Mouse (Mus musculus) kidney, embryonic 14.5 days (tissue): ENCODE results near the gene Mettl17. TPM values are rescaled to one million over a fixed set of nuclear protein-coding genes. Genes with fewer than 3 reads are reported as not detected.

Experiments used
- ATAC-seq: fragments of 200-750 bp; cut with Nextera tagmentation; 2 replicates; pipeline ENCODE4 v1.8.0; 2017; ENCODE audit warnings: moderate number of reproducible peaks, mild to moderate bottlenecking, moderate TSS enrichment, moderate library complexity; ENCODE audit not compliant: low FRiP score, low TSS enrichment
- H3K27ac ChIP-seq: fragments of 300-500 bp; sonication (generic); 2 replicates; pipeline ENCODE4 v1.5.1; 2014; ENCODE audit warnings: low read depth, mild to moderate bottlenecking, low read length, moderate library complexity, mixed read lengths
- H3K27me3 ChIP-seq: fragments of 300-500 bp; sonication (generic); 2 replicates; pipeline ENCODE4 v1.6.1; 2014; ENCODE audit warnings: mild to moderate bottlenecking, low read length; ENCODE audit not compliant: control insufficient read depth, insufficient read depth
- H3K36me3 ChIP-seq: fragments of 300-500 bp; sonication (generic); 2 replicates; pipeline ENCODE4 v1.6.1; 2014; ENCODE audit warnings: low read length, mixed read lengths; ENCODE audit not compliant: control insufficient read depth, insufficient read depth
- H3K4me1 ChIP-seq: fragments of 300-500 bp; sonication (generic); 2 replicates; pipeline ENCODE4 v1.6.1; 2014; ENCODE audit warnings: low read length, mixed read lengths; ENCODE audit not compliant: control insufficient read depth, insufficient read depth
- H3K4me2 ChIP-seq: fragments of 300-500 bp; sonication (generic); replicated peaks from 2 replicates; pipeline ENCODE4 v1.6.1; 2014; ENCODE audit warnings: low read depth, mild to moderate bottlenecking, low read length
- H3K4me3 ChIP-seq: fragments of 300-500 bp; sonication (generic); 2 replicates; pipeline ENCODE4 v1.5.1; 2014; ENCODE audit warnings: mild to moderate bottlenecking, low read length
- H3K9ac ChIP-seq: fragments of 300-500 bp; sonication (generic); 2 replicates; pipeline ENCODE4 v1.6.1; 2014; ENCODE audit warnings: low read depth, mild to moderate bottlenecking, low read length, moderate library complexity
- H3K9me3 ChIP-seq: fragments of 300-500 bp; sonication (generic); 2 replicates; pipeline ENCODE4 v1.6.1; 2016; ENCODE audit warnings: low read length; ENCODE audit not compliant: control insufficient read depth
- WGBS: fragments of 180-500 bp; shearing (Covaris S2); extraction: QIAGEN DNeasy Blood & Tissue Kit; methylation state at CpG from one replicate; pipeline ENCODE4 v1.1.7; 2014; 5-methylcytosine and 5-hydroxymethylcytosine counted together
- polyA plus RNA-seq: library from polyadenylated mRNA; unstranded; fragments of >200 nt; fragmentation: Nextera tagmentation; extraction: Ambion mirVana; gene quantifications from 2 replicates; pipeline ENCODE4 v1.2.1, GENCODE M21; 2014

Mettl17 gene
- polyA plus RNA-seq, 1 experiment from 2014 or later = 56.6 TPM

DNA sequence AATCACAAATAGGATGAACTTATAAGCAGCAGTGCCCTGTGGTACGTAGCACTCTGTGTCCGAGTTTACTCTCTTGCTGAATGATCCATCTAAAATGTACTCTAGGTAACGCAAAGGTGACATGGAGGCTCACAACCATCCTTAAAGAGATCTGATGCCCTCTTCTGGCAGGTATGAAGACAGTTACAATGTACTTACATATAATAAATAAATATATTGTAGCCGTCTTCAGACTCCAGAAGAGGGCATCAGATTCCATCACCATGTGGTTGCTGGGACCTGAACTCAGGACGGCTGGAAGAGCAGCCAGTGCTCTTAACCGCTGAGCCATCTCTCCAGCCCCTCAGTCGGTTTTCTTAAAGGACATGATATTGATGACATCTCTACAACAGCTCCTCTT, 20.1 kb downstream of the Mettl17 start:
- no peak overlapping the region for H3K27ac ChIP-seq
- H3K4me1 ChIP-seq = no peaks in the 10 kb centered on the region
- H3K27me3 ChIP-seq = 0 out of 2 replicates have a peak, but pooled peaks cover 2% of the 10 kb centered on the region
- no peaks in the 10 kb centered on the region for H3K36me3 ChIP-seq
- ATAC-seq = no peak
- H3K9ac ChIP-seq = no peak overlapping the region
- 71% methylated on average over 7 of the region's 7 CpGs for WGBS
- no peak overlapping the region for H3K4me2 ChIP-seq
- no peak overlapping the region for H3K4me3 ChIP-seq
- H3K9me3 ChIP-seq = no peaks in the 10 kb centered on the region

DNA sequence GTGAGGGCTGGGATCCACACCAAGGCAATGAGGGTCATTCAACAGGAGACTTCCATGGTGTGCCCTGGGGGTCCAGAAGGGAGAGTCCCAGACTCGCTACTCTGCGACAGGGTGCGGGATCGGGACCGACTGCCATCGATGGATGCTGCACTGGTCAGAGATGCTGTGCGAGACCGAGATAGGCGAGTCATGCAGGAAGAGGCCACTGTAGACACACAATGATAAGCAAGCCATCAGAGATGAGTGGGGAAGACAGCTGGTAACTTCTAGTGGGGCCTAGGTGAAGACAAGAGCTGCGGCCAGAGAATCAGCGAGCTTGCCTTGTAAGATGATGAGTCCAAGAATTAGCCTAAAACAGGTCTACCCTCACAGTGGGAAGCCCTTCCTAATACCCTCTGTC, 21.5 kb downstream of the Mettl17 start:
- Histone ChIP-seq H3K27ac (no peak overlapping the region), H3K4me1 (no peaks in the 10 kb centered on the region), H3K4me2 (no peak overlapping the region), H3K9me3 (no peaks in the 10 kb centered on the region), H3K9ac (no peak overlapping the region), H3K36me3 (no peaks in the 10 kb centered on the region), H3K4me3 (no peak overlapping the region), H3K27me3 (0 out of 2 replicates have a peak, but pooled peaks cover 2% of the 10 kb centered on the region)
- WGBS = 93% methylated on average over 11 of the region's 11 CpGs
- no peak for ATAC-seq

DNA sequence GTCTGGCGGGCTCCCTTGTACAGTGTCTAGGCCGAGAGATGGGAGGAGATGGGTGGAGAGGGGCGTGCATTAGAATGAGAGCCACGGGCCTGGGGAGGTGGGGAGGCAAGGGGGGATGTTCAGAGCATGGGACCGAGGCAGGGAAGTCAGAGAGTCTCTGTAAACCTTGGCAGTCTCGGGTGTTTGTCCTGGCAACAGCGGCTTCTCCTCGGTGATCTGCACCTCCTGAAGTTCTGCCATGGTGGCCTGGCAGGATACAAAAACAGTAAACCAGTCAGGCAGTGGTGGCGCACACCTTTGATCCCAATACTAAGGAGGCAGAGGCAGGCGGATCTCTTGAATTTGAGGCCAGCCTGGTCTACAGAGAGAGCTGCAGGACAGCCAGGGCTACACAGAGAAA, 26.7 kb downstream of the Mettl17 start:
- H3K36me3 ChIP-seq = no peaks in the 10 kb centered on the region
- H3K9ac ChIP-seq = no peak overlapping the region
- H3K27ac ChIP-seq = no peak overlapping the region
- no peak for ATAC-seq
- H3K27me3 ChIP-seq = 0 out of 2 replicates have a peak, but pooled peaks cover 2% of the 10 kb centered on the region
- no peaks in the 10 kb centered on the region for H3K9me3 ChIP-seq
- no peak overlapping the region for H3K4me2 ChIP-seq
- no peak overlapping the region for H3K4me3 ChIP-seq
- H3K4me1 ChIP-seq = peaks cover 12% of the 10 kb centered on the region
- 86% methylated on average over 10 of the region's 10 CpGs for WGBS

DNA sequence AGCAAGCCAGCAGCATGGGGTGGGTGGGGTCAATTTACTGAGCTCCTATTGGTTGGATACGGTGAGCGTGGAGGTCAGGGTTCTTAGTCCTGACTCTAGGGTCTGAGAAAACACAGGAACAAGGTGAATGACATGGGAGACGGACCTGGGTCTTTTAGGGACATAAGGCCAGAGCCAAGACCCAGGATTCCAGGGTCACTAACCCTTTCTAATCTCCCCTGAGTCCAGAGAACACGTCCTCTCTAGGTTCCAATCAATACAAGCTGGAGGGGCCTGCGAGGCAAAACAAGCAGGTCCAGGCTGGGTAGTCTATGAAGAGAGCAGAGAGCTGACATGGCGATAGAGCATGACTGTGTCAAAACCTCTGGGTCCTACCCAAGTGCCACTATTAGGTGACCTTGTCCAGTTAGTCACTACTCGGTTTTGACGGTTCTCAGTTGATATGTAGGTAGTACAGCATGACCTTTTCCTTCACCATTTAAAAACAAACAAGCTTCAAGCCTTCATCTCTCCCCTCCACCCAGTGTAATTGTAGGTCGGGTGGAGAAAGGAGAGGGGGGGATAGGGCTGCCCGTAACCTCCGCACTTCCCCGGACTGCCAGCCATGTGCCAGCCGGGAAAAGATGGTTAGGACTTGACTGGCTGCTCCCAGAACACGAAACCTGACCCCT, 27.9 kb downstream of the Mettl17 start:
- Histone ChIP-seq H3K27ac (no peak overlapping the region), H3K9me3 (no peaks in the 10 kb centered on the region), H3K27me3 (0 out of 2 replicates have a peak, but pooled peaks cover 2% of the 10 kb centered on the region), H3K4me3 (peak overlapping the region; percentile 46), H3K4me1 (peaks cover 12% of the 10 kb centered on the region), H3K36me3 (no peaks in the 10 kb centered on the region), H3K9ac (peak overlapping the region; percentile 50), H3K4me2 (peak overlapping the region; percentile 98)
- 12% methylated on average over 14 of the region's 14 CpGs for WGBS
- ATAC-seq = peak; percentile 16; the same call in 1 of the 2 replicates

DNA sequence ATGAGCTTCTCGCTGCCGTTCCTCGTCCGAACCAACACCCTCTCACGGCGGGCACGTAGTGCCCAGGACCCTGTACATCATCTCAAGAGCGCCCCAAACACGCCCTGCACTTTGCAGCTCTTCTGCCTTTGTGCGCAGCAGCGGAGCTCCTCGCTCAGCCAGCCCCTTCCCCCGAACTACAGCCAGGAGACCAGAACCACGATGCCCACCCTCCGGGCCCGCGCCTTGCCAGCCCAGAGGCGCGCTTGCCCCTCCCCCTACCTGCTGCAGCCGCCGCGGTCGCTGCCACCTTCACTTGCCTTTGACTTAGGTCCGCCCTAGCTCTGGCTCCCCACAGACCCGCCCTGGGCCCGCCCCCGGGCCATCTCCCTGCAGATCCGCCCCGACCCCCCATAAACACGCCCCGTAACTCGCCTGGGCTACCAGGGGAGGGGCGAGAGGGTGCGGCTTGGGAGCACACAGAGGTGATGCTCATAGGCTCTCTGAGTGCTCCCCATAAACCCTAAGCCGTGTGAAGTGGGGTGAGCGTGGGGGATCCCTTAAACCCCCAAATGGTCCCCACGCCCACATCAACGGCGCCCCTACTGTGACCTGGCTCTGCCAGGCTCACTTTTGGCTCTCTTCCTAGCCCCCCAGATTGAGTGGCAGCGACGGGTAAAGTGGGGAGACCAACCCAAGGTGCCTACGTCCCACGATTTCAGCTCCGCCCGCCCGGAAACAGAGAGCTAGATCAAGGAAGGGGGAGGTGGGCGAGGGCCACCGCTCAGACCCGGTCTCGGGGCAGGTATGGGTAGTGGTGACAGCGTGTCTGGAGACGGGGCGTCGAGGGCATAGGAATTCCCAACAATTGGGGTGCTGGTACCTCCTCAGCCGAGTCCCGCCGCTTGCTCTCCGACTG, 28.7 kb downstream of the Mettl17 start:
- WGBS = under 1% methylated on average over 58 of the region's 58 CpGs
- Histone ChIP-seq H3K4me3 (peak overlapping the region; percentile 46), H3K4me1 (peaks cover 12% of the 10 kb centered on the region), H3K9me3 (no peaks in the 10 kb centered on the region), H3K27ac (no peak overlapping the region), H3K9ac (peak overlapping the region; percentile 50), H3K4me2 (peak overlapping the region; percentile 98), H3K27me3 (0 out of 2 replicates have a peak, but pooled peaks cover 2% of the 10 kb centered on the region), H3K36me3 (no peaks in the 10 kb centered on the region)
- ATAC-seq = peak; percentile 81

DNA sequence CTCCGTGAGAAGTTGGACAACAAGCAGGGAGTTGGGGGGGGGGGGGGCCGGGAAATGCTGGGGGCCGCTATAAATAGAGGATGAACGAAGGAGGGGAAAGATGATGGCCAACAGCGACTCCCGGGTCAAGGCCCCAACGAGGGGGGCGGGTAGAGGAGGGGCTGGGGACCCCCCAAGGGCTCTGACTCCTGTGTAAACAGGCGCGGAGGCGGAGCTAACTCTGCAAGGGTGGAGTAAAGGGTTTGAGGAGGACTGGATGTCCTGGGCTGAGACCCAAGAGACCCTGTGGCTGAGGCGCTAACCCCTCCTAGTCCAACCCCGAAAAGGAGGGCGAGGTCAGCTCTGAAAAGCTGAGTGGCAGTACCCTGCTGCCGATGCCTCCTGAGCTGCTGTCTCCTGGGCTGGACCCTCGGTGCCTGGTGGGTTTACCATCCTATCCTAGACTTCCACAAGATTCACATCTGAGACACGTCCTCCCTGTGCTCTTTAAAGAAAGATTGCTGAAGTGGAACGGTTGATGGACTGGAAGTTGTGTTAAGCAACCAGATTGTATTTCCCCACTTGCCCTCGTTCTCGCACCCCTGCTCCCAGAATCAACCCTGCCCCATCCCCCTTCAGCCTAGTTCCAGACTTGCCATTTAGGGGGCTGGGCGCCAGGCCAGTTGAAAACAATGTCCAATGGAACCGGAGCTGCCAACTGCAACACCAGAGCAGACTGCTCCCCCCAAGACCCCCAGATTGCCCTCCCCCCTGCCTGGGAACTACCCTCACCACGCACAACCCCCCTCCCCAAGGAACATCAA, 29.5 kb downstream of the Mettl17 start, which contains the start of gene Ndrg2:
TSS of gene Ndrg2 (minus strand) at position 199 of the 803 bp plus-strand sequence.
- no peaks in the 10 kb centered on the region for H3K9me3 ChIP-seq
- WGBS = 1% methylated on average over 22 of the region's 23 CpGs
- peaks cover 12% of the 10 kb centered on the region for H3K4me1 ChIP-seq
- no peaks in the 10 kb centered on the region for H3K27me3 ChIP-seq
- H3K4me3 ChIP-seq = peak within 1 kb of the TSS; percentile 46
- H3K27ac ChIP-seq = no peak within 1 kb of the TSS
- no peaks in the 10 kb centered on the region for H3K36me3 ChIP-seq
- peak within 1 kb of the TSS; percentile 50 for H3K9ac ChIP-seq
- peak; percentile 81 for ATAC-seq
- peak within 1 kb of the TSS; percentile 98 for H3K4me2 ChIP-seq

DNA sequence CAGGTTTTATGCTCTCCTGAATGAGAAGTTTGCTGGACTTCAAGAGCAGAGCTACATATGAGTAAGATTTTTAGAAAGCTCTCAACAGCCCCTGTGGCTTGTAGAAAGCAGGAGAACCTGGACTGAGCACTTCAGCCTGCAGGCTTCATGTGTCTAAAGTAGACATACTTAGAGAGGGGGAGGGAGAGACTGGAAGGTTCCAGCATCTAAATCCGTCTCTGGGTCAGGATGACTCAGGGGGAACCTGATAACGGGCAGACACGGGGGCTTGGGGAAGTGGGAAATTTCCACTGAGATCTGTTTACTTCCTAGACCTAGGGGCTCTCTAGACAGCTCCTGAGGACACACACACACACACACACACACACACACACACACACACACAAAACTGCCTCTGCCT, 30.4 kb downstream of the Mettl17 start:
- Histone ChIP-seq H3K36me3 (no peaks in the 10 kb centered on the region), H3K9ac (no peak overlapping the region), H3K9me3 (no peaks in the 10 kb centered on the region), H3K27ac (no peak overlapping the region), H3K4me3 (no peak overlapping the region), H3K27me3 (no peaks in the 10 kb centered on the region), H3K4me1 (peaks cover 12% of the 10 kb centered on the region), H3K4me2 (no peak overlapping the region)
- no peak for ATAC-seq
- whole genome bisulfite sequencing = 11% methylated on average over 3 of the region's 3 CpGs

DNA sequence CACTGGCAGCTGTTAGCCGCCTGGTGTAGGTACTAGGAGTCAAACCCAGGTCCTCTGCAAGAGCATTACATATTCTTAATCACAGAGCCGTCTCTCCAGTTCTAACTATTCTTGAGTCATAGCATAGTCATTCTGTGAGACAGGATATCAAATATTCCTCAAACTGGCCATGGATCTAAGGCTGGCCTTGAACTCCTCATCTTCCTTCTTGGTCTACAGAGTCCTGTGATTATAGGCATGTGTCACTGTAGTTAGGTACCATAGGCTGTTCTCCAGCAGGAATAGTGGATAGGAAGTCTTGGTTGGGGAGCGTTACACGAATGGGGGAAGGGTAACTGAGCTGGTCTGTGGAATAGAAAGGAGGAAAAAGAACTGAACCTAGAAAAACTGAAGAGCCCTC, 31.9 kb downstream of the Mettl17 start:
- H3K27me3 ChIP-seq = no peaks in the 10 kb centered on the region

More for the DNA sequence above, 31.9 kb downstream of the Mettl17 start:
- no peak for ATAC-seq
- no peak overlapping the region for H3K4me2 ChIP-seq
- H3K36me3 ChIP-seq = no peaks in the 10 kb centered on the region
- H3K9me3 ChIP-seq = no peaks in the 10 kb centered on the region
- no peak overlapping the region for H3K4me3 ChIP-seq
- H3K9ac ChIP-seq = no peak overlapping the region
- WGBS = 84% methylated on average over 4 of the region's 4 CpGs
- peaks cover 12% of the 10 kb centered on the region for H3K4me1 ChIP-seq
- H3K27ac ChIP-seq = no peak overlapping the region
